Mouse (Mus musculus) gonadal fat pad, adult 2 months (tissue): ENCODE measurements around the gene Cpne1. TPM values are rescaled to one million over a fixed set of nuclear protein-coding genes. Genes with fewer than 3 reads are reported as not detected.

ENCODE experiments used
- DNase-seq: peaks from one replicate; pipeline ENCODE4 v3.0.0-alpha.2; 2012; ENCODE audit warnings: low read depth
- polyA plus RNA-seq: library from polyadenylated mRNA; depleted of rRNA; stranded (reverse); fragments of >200 nt; gene quantifications from 2 replicates; pipeline ENCODE4 v1.2.3, GENCODE M21; 2012; rRNA removed

Gene Cpne1
- polyA plus RNA-seq, 1 experiment = 70.4 TPM

- DNase-seq = no peak
Measured at GRCm38 (mm10) chr2:156079674-156080073, 32.1 kb downstream of the Cpne1 start.

- DNase-seq = no peak
Measured at GRCm38 (mm10) chr2:156079183-156079560, 32.6 kb downstream of the Cpne1 start.

GRCm38 (mm10) chr2:156078421-156079182, 33.2 kb downstream of the Cpne1 start:
- DNase-seq = no peak

GRCm38 (mm10) chr2:156077461-156077860, 34.3 kb downstream of the Cpne1 start:
- DNase-seq = no peak

- DNase-seq = no peak
Measured at GRCm38 (mm10) chr2:156073725-156074124, 38.0 kb downstream of the Cpne1 start.

- DNase-seq = no peak
Measured at GRCm38 (mm10) chr2:156071236-156071635, 40.5 kb downstream of the Cpne1 start.

- no peak for DNase-seq
Measured at GRCm38 (mm10) chr2:156067916-156068315, 43.8 kb downstream of the Cpne1 start.

- DNase-seq = no peak
Measured at GRCm38 (mm10) chr2:156066126-156066525, 45.6 kb downstream of the Cpne1 start.

GRCm38 (mm10) chr2:156065099-156066041, 46.4 kb downstream of the Cpne1 start, which contains the start of gene Spag4:
Gene Spag4, plus strand, starts transcription at chr2:156065175.
- no peak for DNase-seq

- DNase-seq = no peak
Measured at GRCm38 (mm10) chr2:156052816-156053215, 58.9 kb downstream of the Cpne1 start, which contains the start of gene Fer1l4. Gene Fer1l4, minus strand, starts transcription at chr2:156052947.

- no peak for DNase-seq
Measured at GRCm38 (mm10) chr2:156047929-156048328, 63.8 kb downstream of the Cpne1 start.

GRCm38 (mm10) chr2:156042903-156043302, 68.9 kb downstream of the Cpne1 start:
- DNase-seq = no peak

- no peak for DNase-seq
Measured at GRCm38 (mm10) chr2:156039390-156039789, 72.4 kb downstream of the Cpne1 start.

GRCm38 (mm10) chr2:156025482-156025881, 86.3 kb downstream of the Cpne1 start:
- no peak for DNase-seq

Other genes with a start within 250 kb of the Cpne1 start
- 31.7 and 36.7 TPM in 2 replicates for gene Uqcc1, start 181.7 kb downstream of the Cpne1 start, polyA plus RNA-seq
- gene Gm15557, start 171.2 kb downstream of the Cpne1 start, polyA plus RNA-seq = not detected in 2 replicates
- 1.2 and 1.3 TPM in 2 replicates for gene Gdf5, start 166.6 kb downstream of the Cpne1 start, polyA plus RNA-seq
- gene Cep250, start 155.5 kb downstream of the Cpne1 start, polyA plus RNA-seq = 15.1 and 18.4 TPM in 2 replicates
- gene 6430550D23Rik, start 104.0 kb downstream of the Cpne1 start, polyA plus RNA-seq = 3.2 and 4.0 TPM in 2 replicates
- 341 and 349 TPM in 2 replicates for gene Ergic3, start 103.9 kb downstream of the Cpne1 start, polyA plus RNA-seq
- 4.6 and 6.2 TPM in 2 replicates for gene Fer1l4, start 59.0 kb downstream of the Cpne1 start, polyA plus RNA-seq
- gene Spag4, start 46.8 kb downstream of the Cpne1 start, polyA plus RNA-seq = 5.9 and 6.1 TPM in 2 replicates
- gene Rbm12, start within 50 bp of the Cpne1 start, polyA plus RNA-seq = 10.1 and 12.3 TPM in 2 replicates
- 3.5 and 5.1 TPM in 2 replicates for gene Gm28036, start 15.1 kb upstream of the Cpne1 start, polyA plus RNA-seq
- gene Romo1, start 32.1 kb upstream of the Cpne1 start, polyA plus RNA-seq = 316 and 387 TPM in 2 replicates
- 47.1 and 54.8 TPM in 2 replicates for gene Nfs1, start 32.2 kb upstream of the Cpne1 start, polyA plus RNA-seq
- 32.5 and 46.7 TPM in 2 replicates for gene Rbm39, start 68.3 kb upstream of the Cpne1 start, polyA plus RNA-seq
- 21.2 and 22.0 TPM in 2 replicates for gene Phf20, start 84.5 kb upstream of the Cpne1 start, polyA plus RNA-seq
- gene Cnbd2, start 200.3 kb upstream of the Cpne1 start, polyA plus RNA-seq = 1.3 and 2.1 TPM in 2 replicates
- gene Scand1, start 200.7 kb upstream of the Cpne1 start, polyA plus RNA-seq = 118 and 181 TPM in 2 replicates